7 mouse cellular contexts compared by ENCODE assay signal in the genomic region with DNA sequence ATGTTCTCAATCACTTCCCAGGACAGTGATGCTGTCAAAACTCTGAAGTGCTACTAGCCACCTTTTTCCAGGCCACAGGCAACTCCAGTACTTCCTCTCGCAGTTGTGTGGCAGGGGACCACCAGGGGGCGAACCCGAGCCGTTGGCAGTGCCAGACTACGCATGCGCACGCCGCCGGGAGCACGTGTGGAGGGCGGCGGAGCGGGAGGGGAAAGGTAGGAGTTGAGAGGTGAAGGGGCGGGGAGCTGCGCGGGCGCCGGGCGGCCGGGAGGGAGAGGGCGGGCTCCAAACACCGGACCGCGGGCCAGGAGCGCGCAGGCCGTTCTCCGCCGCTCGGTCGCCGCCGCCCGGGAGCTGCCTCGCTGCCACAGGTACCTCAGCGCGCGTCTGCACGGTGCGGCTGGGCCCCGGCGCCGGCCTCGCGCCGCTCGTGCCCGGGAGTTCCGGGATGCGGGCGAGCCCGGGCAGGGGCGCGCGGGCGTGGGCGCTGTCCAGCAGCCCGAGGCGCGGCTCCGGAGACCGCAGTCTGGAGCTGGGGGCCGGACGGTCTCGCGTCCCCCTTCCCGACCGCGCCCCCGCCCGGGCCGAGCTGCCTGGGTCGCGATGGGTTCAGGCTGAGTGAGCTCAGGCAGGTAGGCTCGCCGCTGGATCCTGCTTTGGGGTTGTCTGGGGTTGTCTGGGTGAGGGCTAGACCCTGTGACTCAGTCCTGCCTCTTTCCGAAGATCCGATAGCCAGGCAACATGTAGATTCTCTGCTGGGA. TPM values are rescaled to one million over a fixed set of nuclear protein-coding genes. Genes with fewer than 3 reads are reported as not detected.
DNase-seq lines count a peak whose midpoint lies in the region; ATAC-seq lines count a peak whose summit lies in the region.

Scap (plus strand) TSS at position 154 of the 761 bp plus-strand sequence.

- H3K4me3 ChIP-seq in intestine, embryonic 15.5 days (replicated peaks), result peak within 1 kb of the TSS; percentile 87
- peak within 1 kb of the TSS; percentile 94 for H3K4me3 ChIP-seq in midbrain, embryonic 10.5 days

- peak within 1 kb of the TSS; percentile 83 for H3K4me2 ChIP-seq in intestine, embryonic 15.5 days (replicated peaks)

- intact Hi-C loops in gastrocnemius, postnatal 36 days (cut with DNase I), result no loop called here
- intact Hi-C loops in left cerebral cortex, postnatal 25 days (cut with DNase I), result no loop called here

- peak within 1 kb of the TSS; percentile 60; the same call in 1 of the 2 replicates for H3K27ac ChIP-seq in intestine, embryonic 15.5 days
- H3K27ac ChIP-seq in midbrain, embryonic 10.5 days (replicated peaks), result peak within 1 kb of the TSS; percentile 87

- H3K36me3 ChIP-seq in intestine, embryonic 15.5 days, result no peaks in the 10 kb centered on the region
- no peaks in the 10 kb centered on the region for H3K36me3 ChIP-seq in midbrain, embryonic 10.5 days

- peak within 1 kb of the TSS; percentile 64 for H3K9ac ChIP-seq in intestine, embryonic 15.5 days

- peak; percentile 94 for ATAC-seq in intestine, embryonic 15.5 days

- under 1% methylated on average over 76 of the region's 78 CpGs for WGBS in intestine, embryonic 15.5 days
- under 1% methylated on average over 78 of the region's 78 CpGs for WGBS in midbrain, embryonic 10.5 days

- H3K27me3 ChIP-seq in intestine, embryonic 15.5 days (replicated peaks), result no peaks in the 10 kb centered on the region
- no peaks in the 10 kb centered on the region for H3K27me3 ChIP-seq in midbrain, embryonic 10.5 days (ENCODE audit: low read depth, poor library complexity, severe bottlenecking)

- H3K4me1 ChIP-seq in intestine, embryonic 15.5 days (replicated peaks), result peaks cover 3% of the 10 kb centered on the region
- H3K4me1 ChIP-seq in midbrain, embryonic 10.5 days, result peaks cover 29% of the 10 kb centered on the region

- H3K9me3 ChIP-seq in intestine, embryonic 15.5 days, result no peaks in the 10 kb centered on the region
- no peaks in the 10 kb centered on the region for H3K9me3 ChIP-seq in midbrain, embryonic 10.5 days (replicated peaks)

- peak; percentile 99 to 100 for DNase-seq in adrenal gland, adult 18-20 months (ENCODE audit: low spot score in 2 of 2)
- DNase-seq in embryo, embryonic 11 days, result peak; percentile 94
- DNase-seq in gastrocnemius, postnatal 36 days, result peak; percentile 95 to 99
- DNase-seq in left cerebral cortex, postnatal 25 days (ENCODE audit: low spot score in 2 of 2), result peak; percentile 93 to 97
- peak; percentile 98 for DNase-seq in midbrain, embryonic 10.5 days (ENCODE audit: low spot score)
- DNase-seq in right cerebral cortex, postnatal 4 days, result peak; percentile 100

RNA-seq across cellular contexts. Expression of gene Scap, which starts in this region (rescaled TPM):
- 100 to 1,000 TPM in 1 of 2 experiments, 10 to 100 TPM in 1; 63.2 to 118 TPM for total RNA-seq in adrenal gland, adult 18-20 months (2021)
- 10 to 100 TPM; 15.2 to 15.8 TPM for total RNA-seq in gastrocnemius, postnatal 36 days (2021)
- 29.7 and 31.4 TPM in 2 replicates for polyA plus RNA-seq in intestine, embryonic 15.5 days (2015; fragmentation: Nextera tagmentation; extraction: Ambion mirVana)
- total RNA-seq in left cerebral cortex, postnatal 25 days (2021), result 10 to 100 TPM; 87.6 to 95.2 TPM
- polyA plus RNA-seq in midbrain, embryonic 10.5 days (2016; fragmentation: Nextera tagmentation; extraction: Ambion mirVana), result 38.7 and 40.3 TPM in 2 replicates

Comparison
In these comparisons a context has a peak if more than half of its experiments do, and no peak if none do; other contexts are left out.
1. Peak in every context shown above with its lines: DNase-seq, ATAC-seq, H3K4me3 ChIP-seq and H3K27ac ChIP-seq.